Mouse (Mus musculus) testis, adult 2 months (tissue): ENCODE measurements around the gene Znrf4.

Experiments
- CTCF ChIP-seq: fragments of 200-500 bp; IDR thresholded peaks from 2 replicates; pipeline ENCODE4 v1.5.1; 2012; ENCODE audit warnings: low read depth, mild to moderate bottlenecking, inconsistent platforms, low read length, moderate library complexity; ENCODE audit not compliant: control insufficient read depth, insufficient read depth, insufficient replicate concordance
- POLR2A ChIP-seq: fragments of 200-500 bp; IDR thresholded peaks from 2 replicates; pipeline ENCODE4 v1.6.1; 2012; ENCODE audit warnings: low read depth, mild to moderate bottlenecking, inconsistent platforms, low read length, moderate library complexity; ENCODE audit not compliant: control insufficient read depth

DNA sequence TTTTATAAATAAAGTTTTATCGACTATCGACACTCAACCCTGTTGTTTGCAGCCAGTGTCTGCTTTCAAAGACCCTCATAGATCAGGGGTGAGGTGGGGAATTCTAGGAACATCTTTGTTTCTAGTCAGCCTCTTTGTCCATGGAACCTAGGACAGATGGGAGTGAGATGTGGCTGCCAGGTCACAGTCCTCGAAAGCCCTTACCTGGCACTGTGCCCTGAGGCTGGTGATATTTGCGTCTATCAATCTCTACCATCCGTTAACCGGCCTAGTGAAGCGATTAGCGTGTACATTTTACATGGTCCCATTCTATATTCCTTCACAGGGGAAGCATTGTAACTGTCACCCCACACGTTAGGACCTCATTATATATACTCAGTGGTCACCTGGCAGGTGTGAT, 26.3 kb downstream of the Znrf4 start:
- TF ChIP-seq CTCF (no peak), POLR2A (no peak)
